Mouse (Mus musculus) limb, embryonic 14.5 days (tissue): ENCODE results near the gene Pdgfc. TPM values are rescaled to one million over a fixed set of nuclear protein-coding genes. Genes with fewer than 3 reads are reported as not detected.

Experiments used
- ATAC-seq: fragments of 200-750 bp; cut with Nextera tagmentation; 2 replicates; pipeline ENCODE4 v1.8.0; 2017; ENCODE audit warnings: low read depth, moderate number of reproducible peaks, moderate TSS enrichment; ENCODE audit not compliant: low FRiP score
- DNase-seq: peaks from one replicate; pipeline ENCODE4 v3.0.0-alpha.2; 2015; ENCODE audit warnings: low spot score
- H3K27ac ChIP-seq: fragments of 300-500 bp; sonication (generic); replicated peaks from 2 replicates; pipeline ENCODE4 v1.5.1; 2014; ENCODE audit warnings: low read depth, mild to moderate bottlenecking, low read length, moderate library complexity, mixed read lengths
- H3K27me3 ChIP-seq: fragments of 300-500 bp; sonication (generic); 2 replicates; pipeline ENCODE4 v1.6.1; 2014; ENCODE audit warnings: low read length, mixed read lengths; ENCODE audit not compliant: control insufficient read depth, insufficient read depth
- H3K36me3 ChIP-seq: fragments of 300-500 bp; sonication (generic); 2 replicates; pipeline ENCODE4 v1.6.1; 2014; ENCODE audit warnings: mild to moderate bottlenecking, low read length, moderate library complexity, mixed read lengths; ENCODE audit not compliant: control insufficient read depth, insufficient read depth
- H3K4me1 ChIP-seq: fragments of 300-500 bp; sonication (generic); 2 replicates; pipeline ENCODE4 v1.6.1; 2014; ENCODE audit warnings: antibody characterized with exemption, low read length, mixed read lengths; ENCODE audit not compliant: control insufficient read depth, insufficient read depth
- H3K4me2 ChIP-seq: fragments of 300-500 bp; sonication (generic); replicated peaks from 2 replicates; pipeline ENCODE4 v1.6.1; 2014; ENCODE audit warnings: low read depth, mild to moderate bottlenecking, low read length, moderate library complexity; ENCODE audit not compliant: severe bottlenecking
- H3K4me3 ChIP-seq: fragments of 300-500 bp; sonication (generic); replicated peaks from 2 replicates; pipeline ENCODE4 v1.5.1; 2014; ENCODE audit warnings: low read length
- H3K9ac ChIP-seq: fragments of 300-500 bp; sonication (generic); 2 replicates; pipeline ENCODE4 v1.6.1; 2014; ENCODE audit warnings: mild to moderate bottlenecking, low read depth, low read length, moderate library complexity; ENCODE audit not compliant: severe bottlenecking
- H3K9me3 ChIP-seq: fragments of 300-500 bp; sonication (generic); 2 replicates; pipeline ENCODE4 v1.6.1; 2016; ENCODE audit warnings: low read length; ENCODE audit not compliant: control insufficient read depth
- POLR2A ChIP-seq: fragments of 200-500 bp; IDR thresholded peaks from 2 replicates; pipeline ENCODE4 v1.8.0; 2012; ENCODE audit warnings: inconsistent platforms, mild to moderate bottlenecking, moderate library complexity, borderline replicate concordance; ENCODE audit not compliant: insufficient read depth, insufficient read length; ENCODE audit errors: extremely low read depth
- WGBS: fragments of 180-500 bp; shearing (Covaris S2); extraction: QIAGEN DNeasy Blood & Tissue Kit; methylation state at CpG from one replicate; pipeline ENCODE4 v1.1.7; 2014; 5-methylcytosine and 5-hydroxymethylcytosine counted together
- polyA plus RNA-seq, 2 experiments: library from polyadenylated mRNA; depleted of rRNA in 1 of 2; stranded (reverse) in 1 of 2; unstranded in 1 of 2; fragments of >200 nt; fragmentation: Nextera tagmentation in 1 of 2; extraction: Ambion mirVana in 1 of 2; gene quantifications; 2 replicates each; pipeline versions ENCODE4 v1.2.1 to v1.2.3; 2012 to 2014

Pdgfc gene
- polyA plus RNA-seq, 2 experiments = 32.1 to 44.8 TPM

GRCm38 (mm10) chr3:81102877-81103420, 66.7 kb downstream of the Pdgfc start:
- WGBS = 50% methylated on average over 5 of the region's 5 CpGs

DNA sequence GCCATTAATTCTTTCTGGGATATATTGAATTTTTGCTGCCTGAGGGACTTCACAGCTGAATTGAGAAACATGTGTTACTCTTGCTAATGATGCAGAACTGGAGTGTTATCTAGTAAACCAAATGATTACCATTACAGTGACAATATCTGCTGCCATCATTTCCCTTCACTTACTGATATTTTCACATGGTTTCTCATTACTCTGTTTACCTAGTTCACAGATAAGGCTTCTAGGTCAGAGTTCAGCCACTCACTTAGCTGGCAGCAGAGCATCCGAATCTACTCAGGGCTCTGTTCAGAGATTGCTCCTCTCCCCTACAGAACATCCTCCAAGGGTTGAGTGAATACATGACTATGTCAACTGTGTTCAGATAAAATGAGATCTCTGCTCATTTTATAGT, 71.3 kb downstream of the Pdgfc start:
- Histone ChIP-seq H3K4me3 (no peak overlapping the region), H3K4me1 (no peaks in the 10 kb centered on the region), H3K36me3 (no peaks in the 10 kb centered on the region), H3K27me3 (no peaks in the 10 kb centered on the region), H3K27ac (no peak overlapping the region), H3K9me3 (no peaks in the 10 kb centered on the region), H3K4me2 (no peak overlapping the region), H3K9ac (no peak overlapping the region)
- ATAC-seq (no peak), DNase-seq (no peak)
- 70% methylated on average over 1 of the region's 1 CpGs for WGBS
- TF ChIP-seq POLR2A = no peak

More at GRCm38 (mm10) chr3:81102877-81103420, 66.7 kb downstream of the Pdgfc start:
- Histone ChIP-seq H3K27ac (no peak overlapping the region), H3K4me2 (no peak overlapping the region), H3K4me1 (no peaks in the 10 kb centered on the region), H3K4me3 (no peak overlapping the region), H3K9ac (no peak overlapping the region), H3K9me3 (no peaks in the 10 kb centered on the region), H3K27me3 (no peaks in the 10 kb centered on the region), H3K36me3 (no peaks in the 10 kb centered on the region)
- TF ChIP-seq POLR2A = no peak
- ATAC-seq (no peak), DNase-seq (no peak)

DNA sequence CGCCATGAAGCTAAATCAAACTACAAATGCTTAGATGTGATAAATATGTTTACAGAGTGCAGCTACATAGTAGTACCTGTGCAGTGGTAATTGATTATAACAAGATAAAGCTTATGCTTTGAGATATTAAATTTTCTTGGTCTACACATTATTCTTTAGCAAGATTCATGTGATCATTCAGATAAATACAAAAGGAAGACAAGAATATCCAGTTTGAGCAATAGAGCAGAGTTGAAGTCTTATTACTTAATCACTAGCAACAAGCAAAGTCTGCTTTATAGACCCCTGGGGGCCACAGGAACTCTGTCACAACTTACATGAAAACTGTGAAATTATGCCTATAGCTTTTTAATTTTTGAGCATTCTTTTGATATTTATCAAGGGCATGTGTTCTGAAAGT, 74.8 kb downstream of the Pdgfc start:
- H3K9me3 ChIP-seq = no peaks in the 10 kb centered on the region
- no peaks in the 10 kb centered on the region for H3K27me3 ChIP-seq
- H3K4me3 ChIP-seq = no peak overlapping the region
- H3K27ac ChIP-seq = no peak overlapping the region
- no peak overlapping the region for H3K9ac ChIP-seq
- TF ChIP-seq POLR2A = no peak
- no peaks in the 10 kb centered on the region for H3K36me3 ChIP-seq
- no peak overlapping the region for H3K4me2 ChIP-seq
- ATAC-seq (no peak), DNase-seq (no peak)
- H3K4me1 ChIP-seq = no peaks in the 10 kb centered on the region
- WGBS = 65% methylated on average over 1 of the region's 1 CpGs

- no peak overlapping the region for H3K4me3 ChIP-seq
- no peak overlapping the region for H3K9ac ChIP-seq
- no peak for ATAC-seq
- WGBS = 96% methylated on average over 3 of the region's 3 CpGs
- no peaks in the 10 kb centered on the region for H3K4me1 ChIP-seq
- no peak for TF ChIP-seq POLR2A
- H3K27ac ChIP-seq = no peak overlapping the region
- no peaks in the 10 kb centered on the region for H3K9me3 ChIP-seq
- H3K36me3 ChIP-seq = no peaks in the 10 kb centered on the region
- no peaks in the 10 kb centered on the region for H3K27me3 ChIP-seq
- DNase-seq = no peak
- no peak overlapping the region for H3K4me2 ChIP-seq
Measured at GRCm38 (mm10) chr3:81112892-81113291, 76.7 kb downstream of the Pdgfc start.

DNA sequence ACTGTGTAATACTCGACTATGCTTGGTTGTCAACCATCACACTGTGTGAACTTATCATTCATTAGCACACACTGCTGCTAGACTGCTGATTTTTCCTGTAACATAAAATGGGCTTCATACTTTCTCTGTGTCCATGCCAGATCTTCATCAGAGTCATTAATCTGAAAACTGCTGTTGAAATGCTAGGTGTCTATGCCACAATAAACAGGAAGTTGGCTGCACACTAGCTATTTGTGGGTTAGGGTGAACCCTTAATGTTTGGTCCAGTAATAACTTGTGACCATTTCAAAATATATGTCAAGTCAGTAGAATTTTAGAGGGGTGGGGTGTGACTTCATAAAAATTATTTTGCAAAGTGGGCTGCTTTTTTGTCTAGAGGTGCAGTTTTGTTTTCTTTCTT, 84.4 kb downstream of the Pdgfc start:
- no peak overlapping the region for H3K9ac ChIP-seq
- H3K4me3 ChIP-seq = no peak overlapping the region
- ATAC-seq = no peak
- no peaks in the 10 kb centered on the region for H3K4me1 ChIP-seq
- H3K4me2 ChIP-seq = no peak overlapping the region
- H3K9me3 ChIP-seq = no peaks in the 10 kb centered on the region
- H3K36me3 ChIP-seq = no peaks in the 10 kb centered on the region
- WGBS = 90% methylated on average over 1 of the region's 1 CpGs
- H3K27ac ChIP-seq = no peak overlapping the region
- no peak for TF ChIP-seq POLR2A
- no peaks in the 10 kb centered on the region for H3K27me3 ChIP-seq
- DNase-seq = no peak

DNA sequence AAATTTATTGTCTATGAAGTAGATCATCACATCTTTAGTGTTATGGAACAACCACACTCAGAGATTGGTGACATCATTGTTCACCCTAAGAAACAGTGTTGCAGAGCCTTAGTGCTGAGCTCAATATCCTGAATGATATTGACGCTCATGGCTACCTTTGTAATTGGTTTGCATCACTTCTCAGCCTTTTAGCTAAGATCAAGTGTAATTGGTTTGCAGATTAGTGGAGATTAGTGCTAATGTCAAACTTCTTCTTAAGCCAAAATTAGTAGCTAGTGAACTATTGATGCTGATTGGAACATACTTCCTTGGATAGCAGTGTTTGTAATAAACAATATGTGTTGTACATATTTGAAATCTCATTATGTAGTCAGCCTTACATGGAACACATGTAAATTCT, 85.5 kb downstream of the Pdgfc start:
- Histone ChIP-seq H3K9ac (no peak overlapping the region), H3K4me2 (no peak overlapping the region), H3K27me3 (no peaks in the 10 kb centered on the region), H3K4me3 (no peak overlapping the region), H3K36me3 (no peaks in the 10 kb centered on the region), H3K27ac (no peak overlapping the region), H3K4me1 (no peaks in the 10 kb centered on the region), H3K9me3 (no peaks in the 10 kb centered on the region)
- 84% methylated on average over 1 of the region's 1 CpGs for WGBS
- no peak for TF ChIP-seq POLR2A
- DNase-seq (no peak), ATAC-seq (no peak)
